Mouse (Mus musculus) cerebellum, adult 11 months (tissue): ENCODE results near the gene Ninj2.

Source experiments
- DNase-seq: peaks from one replicate; pipeline ENCODE4 v3.0.0; 2022

The Ninj2 gene

GRCm38 (mm10) chr6:120202406-120202805, 109.3 kb downstream of the Ninj2 start:
- no peak for DNase-seq

- DNase-seq: no peak
Measured at GRCm38 (mm10) chr6:120206586-120206985, 113.4 kb downstream of the Ninj2 start.

- DNase-seq: no peak
Measured at GRCm38 (mm10) chr6:120211536-120211935, 118.4 kb downstream of the Ninj2 start.

GRCm38 (mm10) chr6:120216702-120217101, 123.6 kb downstream of the Ninj2 start:
- no peak for DNase-seq

GRCm38 (mm10) chr6:120219281-120219680, 126.1 kb downstream of the Ninj2 start:
- no peak for DNase-seq

GRCm38 (mm10) chr6:120222669-120223068, 129.5 kb downstream of the Ninj2 start:
- DNase-seq: peak; percentile 29

- no peak for DNase-seq
Measured at GRCm38 (mm10) chr6:120225355-120225754, 132.2 kb downstream of the Ninj2 start.

GRCm38 (mm10) chr6:120227068-120227467, 133.9 kb downstream of the Ninj2 start:
- no peak for DNase-seq

- DNase-seq: no peak
Measured at GRCm38 (mm10) chr6:120229806-120230205, 136.7 kb downstream of the Ninj2 start.

- DNase-seq: no peak
Measured at GRCm38 (mm10) chr6:120230441-120230840, 137.3 kb downstream of the Ninj2 start.

GRCm38 (mm10) chr6:120232885-120233284, 139.7 kb downstream of the Ninj2 start:
- no peak for DNase-seq

- DNase-seq: no peak
Measured at GRCm38 (mm10) chr6:120235874-120236273, 142.7 kb downstream of the Ninj2 start.

GRCm38 (mm10) chr6:120240461-120240860, 147.3 kb downstream of the Ninj2 start:
- DNase-seq: peak; percentile 8

- DNase-seq: no peak
Measured at GRCm38 (mm10) chr6:120241453-120241852, 148.3 kb downstream of the Ninj2 start.

- DNase-seq: no peak
Measured at GRCm38 (mm10) chr6:120242530-120242929, 149.4 kb downstream of the Ninj2 start.

GRCm38 (mm10) chr6:120243250-120243649, 150.1 kb downstream of the Ninj2 start:
- DNase-seq: no peak

GRCm38 (mm10) chr6:120246676-120247075, 153.5 kb downstream of the Ninj2 start:
- DNase-seq: no peak

GRCm38 (mm10) chr6:120249831-120250230, 156.7 kb downstream of the Ninj2 start:
- no peak for DNase-seq
